Mouse (Mus musculus) lung, embryonic 14.5 days (tissue): ENCODE data around the gene Il4. TPM values are rescaled to one million over a fixed set of nuclear protein-coding genes. Genes with fewer than 3 reads are reported as not detected.

Source experiments
- ATAC-seq: fragments of 200-750 bp; cut with Nextera tagmentation; 2 replicates; pipeline ENCODE4 v1.8.0; 2017; ENCODE audit warnings: mild to moderate bottlenecking, moderate TSS enrichment, moderate library complexity; ENCODE audit not compliant: insufficient read depth
- DNase-seq: peaks from one replicate; pipeline ENCODE4 v3.0.0-alpha.2; 2015
- H3K27ac ChIP-seq: fragments of 300-500 bp; sonication (generic); 2 replicates; pipeline ENCODE4 v1.5.1; 2014; ENCODE audit warnings: low read depth, mild to moderate bottlenecking, moderate library complexity
- H3K27me3 ChIP-seq: fragments of 300-500 bp; sonication (generic); 2 replicates; pipeline ENCODE4 v1.6.1; 2014; ENCODE audit warnings: low read length, control low read depth; ENCODE audit not compliant: insufficient read depth
- H3K36me3 ChIP-seq: fragments of 300-500 bp; sonication (generic); 2 replicates; pipeline ENCODE4 v1.6.1; 2014; ENCODE audit warnings: control low read depth; ENCODE audit not compliant: insufficient read depth
- H3K4me1 ChIP-seq: fragments of 300-500 bp; sonication (generic); 2 replicates; pipeline ENCODE4 v1.6.1; 2014; ENCODE audit warnings: antibody characterized with exemption, control low read depth; ENCODE audit not compliant: insufficient read depth
- H3K4me2 ChIP-seq: fragments of 300-500 bp; sonication (generic); 2 replicates; pipeline ENCODE4 v1.6.1; 2014; ENCODE audit warnings: mild to moderate bottlenecking
- H3K4me3 ChIP-seq: fragments of 300-500 bp; sonication (generic); 2 replicates; pipeline ENCODE4 v1.5.1; 2014; ENCODE audit warnings: low read depth, low read length
- H3K9ac ChIP-seq: fragments of 300-500 bp; sonication (generic); 2 replicates; pipeline ENCODE4 v1.6.1; 2014
- H3K9me3 ChIP-seq: fragments of 300-500 bp; sonication (generic); 2 replicates; pipeline ENCODE4 v1.6.1; 2016; ENCODE audit warnings: low read depth, low read length, control low read depth
- CTCF ChIP-seq: IDR thresholded peaks from 2 replicates; pipeline ENCODE4 v1.5.1; 2016; ENCODE audit warnings: antibody characterized with exemption, low read depth
- WGBS: fragments of 180-500 bp; shearing (Covaris S2); extraction: QIAGEN DNeasy Blood & Tissue Kit; methylation state at CpG from one replicate; pipeline ENCODE4 v1.1.7; 2014; 5-methylcytosine and 5-hydroxymethylcytosine counted together
- polyA plus RNA-seq: library from polyadenylated mRNA; unstranded; fragments of >200 nt; fragmentation: Nextera tagmentation; extraction: Ambion mirVana; gene quantifications from 2 replicates; pipeline ENCODE4 v1.2.1, GENCODE M21; 2014

Gene Il4
- polyA plus RNA-seq, 1 experiment from 2014 or later = 2.1 TPM

DNA sequence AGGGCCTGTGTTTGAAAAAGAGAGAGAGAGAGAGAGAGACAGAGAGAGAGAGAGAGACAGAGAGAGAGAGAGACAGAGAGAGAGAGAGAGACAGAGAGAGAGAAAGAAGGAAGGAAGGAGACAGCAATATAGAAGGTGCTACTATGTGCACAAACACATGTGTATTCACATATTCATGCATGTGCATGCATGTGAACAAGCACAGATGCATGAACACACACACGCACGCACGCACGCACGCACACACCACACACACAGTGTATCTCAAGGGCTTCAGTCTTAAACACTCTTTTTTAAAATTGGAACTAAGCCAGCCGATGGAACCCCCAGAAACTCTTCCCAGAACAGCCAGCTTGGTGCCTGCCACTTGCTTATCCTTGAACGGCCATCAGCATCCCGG, 2.9 kb downstream of the Il4 start:
- no peak for TF ChIP-seq CTCF
- H3K4me1 ChIP-seq = no peaks in the 10 kb centered on the region
- no peak overlapping the region for H3K4me3 ChIP-seq
- no peaks in the 10 kb centered on the region for H3K9me3 ChIP-seq
- H3K27me3 ChIP-seq = no peaks in the 10 kb centered on the region
- no peak overlapping the region for H3K27ac ChIP-seq
- ATAC-seq (no peak), DNase-seq (no peak)
- no peaks in the 10 kb centered on the region for H3K36me3 ChIP-seq
- H3K9ac ChIP-seq = no peak overlapping the region
- 90% methylated on average over 8 of the region's 8 CpGs for WGBS
- no peak overlapping the region for H3K4me2 ChIP-seq

DNA sequence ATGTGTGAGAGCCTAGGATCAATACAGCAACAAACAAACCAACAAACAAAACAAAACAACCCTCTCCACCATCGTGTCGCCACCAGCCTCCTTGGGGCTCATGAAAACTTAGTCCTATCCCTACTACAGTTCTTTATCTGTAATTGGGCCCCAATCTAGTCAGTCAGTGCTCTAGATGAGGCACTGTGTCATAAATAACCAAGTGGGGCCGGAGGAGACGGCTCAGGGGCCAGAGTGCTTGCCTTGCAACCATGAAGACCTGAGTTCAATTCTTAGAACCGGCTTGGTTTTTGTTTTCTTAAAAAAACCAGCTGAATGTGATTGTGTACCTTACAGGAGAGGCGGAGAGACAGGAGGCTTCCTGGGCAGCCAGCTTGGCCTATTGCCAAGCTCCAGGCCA, 3.3 kb downstream of the Il4 start:
- ATAC-seq = no peak

DNA sequence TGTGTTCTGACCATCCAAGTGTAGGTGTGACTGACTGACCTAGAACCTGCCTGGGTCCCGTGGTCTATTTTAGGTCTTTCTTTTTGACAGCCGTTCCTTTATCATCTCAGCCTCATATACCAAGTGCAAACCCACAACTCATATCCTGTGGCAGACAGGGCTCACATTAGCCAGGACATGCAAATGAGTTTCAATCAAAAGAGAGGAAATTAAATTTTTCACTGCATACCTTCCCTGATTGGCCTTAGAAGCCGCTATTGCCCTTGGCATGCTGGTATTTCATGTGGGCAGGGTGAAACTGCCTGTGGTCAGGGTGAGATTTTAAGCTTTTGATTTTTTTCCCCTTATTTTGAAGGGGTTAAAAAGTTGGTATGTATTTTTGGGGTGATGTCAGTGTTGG, 8.8 kb downstream of the Il4 start:
- DNase-seq = no peak
- H3K9me3 ChIP-seq = no peaks in the 10 kb centered on the region
- no peaks in the 10 kb centered on the region for H3K4me1 ChIP-seq
- no peak overlapping the region for H3K4me3 ChIP-seq
- H3K27ac ChIP-seq = no peak overlapping the region
- 73% methylated on average over 3 of the region's 3 CpGs for WGBS
- no peaks in the 10 kb centered on the region for H3K27me3 ChIP-seq
- H3K9ac ChIP-seq = no peak overlapping the region
- no peak overlapping the region for H3K4me2 ChIP-seq
- TF ChIP-seq CTCF = no peak
- H3K36me3 ChIP-seq = no peaks in the 10 kb centered on the region
- ATAC-seq = no peak

More for the DNA sequence above, 3.3 kb downstream of the Il4 start:
- WGBS = 57% methylated on average over 6 of the region's 6 CpGs
- H3K4me1 ChIP-seq = no peaks in the 10 kb centered on the region
- no peaks in the 10 kb centered on the region for H3K9me3 ChIP-seq
- TF ChIP-seq CTCF = no peak
- no peaks in the 10 kb centered on the region for H3K27me3 ChIP-seq
- no peak overlapping the region for H3K9ac ChIP-seq
- H3K4me2 ChIP-seq = no peak overlapping the region
- H3K36me3 ChIP-seq = no peaks in the 10 kb centered on the region
- DNase-seq = no peak
- H3K27ac ChIP-seq = no peak overlapping the region
- no peak overlapping the region for H3K4me3 ChIP-seq

DNA sequence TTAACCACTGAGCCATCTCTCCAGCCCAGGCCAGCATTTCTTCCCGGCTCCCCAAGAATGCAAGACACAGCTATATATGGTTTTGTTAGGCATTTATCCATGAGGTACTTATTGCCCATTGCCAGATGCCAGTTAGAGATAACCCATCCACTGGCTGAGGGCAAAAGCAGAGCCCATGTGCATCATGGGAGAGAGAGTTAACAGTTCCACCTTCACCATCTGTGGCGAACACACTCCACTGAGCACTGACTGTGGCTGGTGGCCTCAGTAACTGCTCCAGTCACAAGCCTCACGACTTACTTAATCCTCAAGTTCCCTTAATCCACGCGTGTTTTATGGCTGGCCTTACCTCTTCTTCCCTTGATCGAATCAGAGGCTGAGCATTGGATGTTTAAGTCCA, 9.2 kb downstream of the Il4 start:
- H3K4me2 ChIP-seq = no peak overlapping the region
- TF ChIP-seq CTCF = no peak
- ATAC-seq (no peak), DNase-seq (no peak)
- no peaks in the 10 kb centered on the region for H3K9me3 ChIP-seq
- no peak overlapping the region for H3K4me3 ChIP-seq
- 74% methylated on average over 6 of the region's 6 CpGs for WGBS
- H3K9ac ChIP-seq = no peak overlapping the region
- no peaks in the 10 kb centered on the region for H3K4me1 ChIP-seq
- H3K27me3 ChIP-seq = no peaks in the 10 kb centered on the region
- H3K27ac ChIP-seq = no peak overlapping the region
- H3K36me3 ChIP-seq = no peaks in the 10 kb centered on the region

DNA sequence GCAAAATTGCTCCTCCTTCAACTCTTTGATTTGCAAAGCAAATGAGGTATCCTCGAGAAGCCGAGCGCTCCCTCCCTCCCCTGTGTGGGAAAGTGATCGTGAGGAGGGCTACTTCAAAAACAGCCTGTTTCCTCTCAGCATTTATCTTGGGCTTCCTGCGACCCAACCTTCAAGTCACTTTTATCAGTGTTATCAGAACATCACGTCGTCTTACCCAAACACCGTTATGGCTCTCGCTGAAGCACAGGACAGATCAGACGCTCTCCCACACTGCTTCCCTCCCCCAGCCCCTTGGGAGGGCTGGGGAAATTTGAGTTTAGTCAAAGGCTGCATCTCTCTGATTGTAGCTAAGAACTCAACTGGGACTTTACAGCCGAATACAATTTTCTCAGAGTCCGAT, 12.9 kb downstream of the Il4 start:
- WGBS = 4% methylated on average over 12 of the region's 12 CpGs
- Histone ChIP-seq H3K36me3 (peaks cover 11% of the 10 kb centered on the region), H3K4me1 (no peaks in the 10 kb centered on the region), H3K9ac (no peak overlapping the region), H3K9me3 (no peaks in the 10 kb centered on the region), H3K27ac (no peak overlapping the region), H3K27me3 (no peaks in the 10 kb centered on the region), H3K4me3 (no peak overlapping the region), H3K4me2 (peak overlapping the region; percentile 1; the same call in 1 of the 2 replicates)
- DNase-seq (peak; percentile 23), ATAC-seq (no peak)
- no peak for TF ChIP-seq CTCF

DNA sequence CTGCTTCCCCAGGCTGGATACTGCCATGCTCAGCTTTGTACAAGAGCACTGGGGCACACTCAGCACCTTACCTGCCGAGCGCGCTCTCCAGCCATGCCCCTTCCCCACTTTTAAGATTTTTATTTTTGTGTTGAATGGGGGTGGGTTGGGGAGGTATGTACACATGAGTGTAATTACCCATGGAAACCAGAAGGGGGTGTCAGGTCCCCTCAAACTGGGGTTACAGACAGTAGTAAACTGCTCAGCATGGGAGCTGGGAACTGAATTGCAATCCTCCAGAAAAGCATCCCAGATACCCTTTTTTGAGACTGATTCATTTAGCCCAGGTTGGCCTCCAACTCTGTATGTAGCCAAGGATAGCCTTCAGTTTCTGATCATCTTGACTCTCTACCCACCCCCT, 13.5 kb downstream of the Il4 start:
- TF ChIP-seq CTCF = peak; percentile 23; the same call in 1 of the 2 replicates
- ATAC-seq (no peak), DNase-seq (no peak)
- Histone ChIP-seq H3K27me3 (no peaks in the 10 kb centered on the region), H3K27ac (no peak overlapping the region), H3K4me2 (no peak overlapping the region), H3K4me3 (no peak overlapping the region), H3K36me3 (peaks cover 17% of the 10 kb centered on the region), H3K9ac (no peak overlapping the region), H3K9me3 (no peaks in the 10 kb centered on the region), H3K4me1 (no peaks in the 10 kb centered on the region)
- WGBS = 91% methylated on average over 3 of the region's 3 CpGs

DNA sequence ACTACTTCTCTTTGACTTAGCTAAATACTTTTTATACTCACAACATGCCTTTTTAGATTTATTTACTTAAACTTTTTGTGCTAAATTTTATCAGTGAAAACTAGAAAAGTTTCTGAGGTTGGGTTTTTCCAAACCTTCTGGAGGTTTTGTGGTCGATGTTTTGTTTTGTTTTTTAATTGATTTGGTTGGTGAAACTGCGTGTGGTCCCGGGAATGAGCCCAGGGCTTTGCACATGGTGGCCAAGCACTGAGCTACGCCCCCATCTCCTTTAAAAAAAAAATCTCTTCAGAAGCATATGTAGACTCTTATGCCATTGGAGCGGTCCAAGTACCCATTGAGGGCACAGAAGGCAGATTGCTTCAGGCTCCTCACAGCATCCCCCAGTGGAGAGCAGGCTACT, 27.4 kb downstream of the Il4 start:
- peaks cover 54% of the 10 kb centered on the region for H3K36me3 ChIP-seq

DNA sequence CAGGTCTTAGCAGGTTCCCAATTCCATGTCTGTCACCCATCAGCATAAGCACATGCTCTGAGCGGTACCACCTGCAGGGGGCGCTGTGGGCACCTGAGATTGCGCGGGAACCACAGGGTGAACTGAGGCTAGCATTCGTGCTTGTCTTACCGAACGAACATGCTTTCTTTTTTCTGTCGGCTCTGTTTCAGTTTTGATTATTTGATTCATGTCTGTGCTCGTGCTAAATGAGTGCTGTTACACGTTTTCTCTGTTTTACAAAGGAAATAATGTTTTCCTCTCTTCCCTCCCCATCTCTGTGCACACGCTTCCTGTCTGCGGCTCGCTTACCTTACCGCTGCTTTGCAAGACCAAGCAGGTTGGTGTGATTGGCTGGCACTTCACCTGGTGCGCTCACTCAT, 28.1 kb downstream of the Il4 start:
- Histone ChIP-seq H3K4me1 (no peaks in the 10 kb centered on the region), H3K27ac (no peak overlapping the region), H3K4me3 (no peak overlapping the region), H3K36me3 (peaks cover 51% of the 10 kb centered on the region), H3K9ac (no peak overlapping the region), H3K4me2 (no peak overlapping the region), H3K9me3 (no peaks in the 10 kb centered on the region), H3K27me3 (no peaks in the 10 kb centered on the region)
- DNase-seq = peak; percentile 69
- ATAC-seq = no peak
- WGBS = 41% methylated on average over 15 of the region's 15 CpGs
- TF ChIP-seq CTCF = peak; percentile 73

More for the DNA sequence above, 27.4 kb downstream of the Il4 start:
- no peak overlapping the region for H3K4me3 ChIP-seq
- no peaks in the 10 kb centered on the region for H3K4me1 ChIP-seq
- no peak overlapping the region for H3K4me2 ChIP-seq
- H3K9ac ChIP-seq = no peak overlapping the region
- DNase-seq (no peak), ATAC-seq (no peak)
- no peak overlapping the region for H3K27ac ChIP-seq
- 90% methylated on average over 5 of the region's 5 CpGs for WGBS
- H3K9me3 ChIP-seq = no peaks in the 10 kb centered on the region
- TF ChIP-seq CTCF = no peak
- H3K27me3 ChIP-seq = no peaks in the 10 kb centered on the region
